Mouse (Mus musculus): Measurements from ENCODE around the gene N4bp2l2. TPM values are rescaled to one million over a fixed set of nuclear protein-coding genes. Genes with fewer than 3 reads are reported as not detected.

The N4bp2l2 gene
- 122 TPM for polyA plus RNA-seq (2014; fragmentation: Illumina TruSeq; extraction: RNeasy Lipid Tissue Mini Kit (QIAGEN cat#74804); ENCODE audit: low read depth, low replicate concordance)

DNA sequence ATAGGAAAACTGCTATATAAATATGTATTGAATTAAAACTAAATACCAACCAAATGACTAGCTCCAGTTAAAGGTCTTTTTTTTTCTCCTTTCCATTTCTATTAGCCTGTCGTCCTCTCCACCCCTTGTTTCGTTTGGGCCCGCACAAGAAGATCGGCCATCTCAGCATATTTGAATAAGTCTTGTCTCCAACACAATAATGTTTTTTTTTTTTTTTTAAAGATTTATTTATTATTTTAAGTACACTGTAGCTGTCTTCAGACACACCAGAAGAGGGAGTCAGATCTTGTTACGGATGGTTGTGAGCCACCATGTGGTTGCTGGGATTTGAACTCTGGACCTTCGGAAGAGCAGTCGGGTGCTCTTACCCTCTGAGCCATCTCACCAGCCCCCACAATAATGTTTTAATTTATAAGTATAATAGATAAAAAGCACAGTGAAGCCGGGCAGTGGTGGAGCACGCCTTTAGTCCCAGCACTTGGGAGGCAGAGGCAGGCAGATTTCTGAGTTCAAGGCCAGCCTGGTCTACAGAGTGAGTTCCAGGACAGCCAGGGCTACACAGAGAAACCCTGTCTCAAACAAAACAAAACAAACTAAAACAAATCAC lies at the start of gene N4bp2l2:
Gene N4bp2l2, minus strand, starts transcription at position 51 of the 607 bp plus-strand sequence.

DNA sequence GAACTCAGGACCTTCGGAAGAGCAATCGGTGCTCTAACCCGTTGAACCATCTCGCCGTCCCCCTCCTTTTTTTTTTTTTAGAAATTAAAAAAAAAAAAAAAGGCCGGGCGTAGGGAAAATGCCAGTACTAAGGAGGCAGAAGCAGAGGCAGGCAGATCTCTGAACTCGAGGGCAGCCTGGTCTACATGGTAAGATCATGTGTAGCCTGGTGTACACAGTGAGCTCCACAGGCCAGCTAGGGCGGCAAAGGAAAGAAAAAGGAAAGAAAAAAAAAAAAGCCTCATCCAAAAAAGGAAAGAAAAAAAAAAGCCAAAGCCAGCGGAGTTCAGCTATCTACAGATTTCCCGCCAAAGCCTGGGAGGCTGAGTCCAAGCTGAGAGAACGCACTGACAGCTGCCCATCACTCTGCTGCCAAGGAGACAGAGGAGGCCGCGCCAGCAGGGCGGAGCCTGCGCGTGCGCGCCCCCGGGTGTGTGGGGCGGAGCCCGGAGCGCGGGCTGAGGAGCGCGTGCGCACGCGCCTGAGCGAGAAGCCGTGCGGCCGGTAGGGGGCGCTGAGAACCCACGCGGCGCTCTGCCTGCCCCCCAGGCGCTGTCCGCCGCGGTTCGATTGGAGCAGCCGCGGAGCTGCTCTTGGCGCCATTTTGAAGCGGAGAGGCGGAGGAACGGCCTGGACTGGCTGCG lies 7.3 kb upstream of the N4bp2l2 start, which contains the start of gene Pds5b:
Gene Pds5b, plus strand, starts transcription at position 587 of the 683 bp plus-strand sequence.

DNA sequence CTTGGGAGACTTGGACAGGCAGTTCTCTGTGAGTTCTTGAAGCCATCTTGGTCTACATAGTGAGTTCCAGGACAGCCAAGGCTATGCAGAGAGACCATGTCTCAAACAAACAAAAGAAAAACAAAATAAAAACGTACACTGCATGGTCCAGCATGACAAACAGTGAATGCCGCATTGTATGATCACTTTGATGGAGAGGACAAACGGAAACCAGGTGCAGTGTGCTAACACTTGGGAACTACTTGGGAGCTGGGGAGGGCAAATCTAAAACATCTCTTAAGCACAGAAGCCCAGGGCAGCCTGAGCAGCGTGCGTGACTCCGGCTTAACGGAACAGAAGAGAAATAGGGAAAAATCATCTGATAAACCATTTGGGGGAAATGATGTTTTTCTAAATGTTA lies 68.9 kb downstream of the N4bp2l2 start, which contains the start of gene N4bp2l1:
Gene N4bp2l1, minus strand, starts transcription at position 101 of the 400 bp plus-strand sequence.

Other genes with a start within 250 kb of the N4bp2l2 start
- gene Zar1l, start 148.0 kb downstream of the N4bp2l2 start, polyA plus RNA-seq (2014; fragmentation: Illumina TruSeq; extraction: RNeasy Lipid Tissue Mini Kit (QIAGEN cat#74804); ENCODE audit: low read depth, low replicate concordance), result not detected
- gene Brca2, start 143.6 kb downstream of the N4bp2l2 start, polyA plus RNA-seq (2014; fragmentation: Illumina TruSeq; extraction: RNeasy Lipid Tissue Mini Kit (QIAGEN cat#74804); ENCODE audit: low read depth, low replicate concordance), result 4.3 TPM
- gene N4bp2l1, start 69.0 kb downstream of the N4bp2l2 start, polyA plus RNA-seq (2014; fragmentation: Illumina TruSeq; extraction: RNeasy Lipid Tissue Mini Kit (QIAGEN cat#74804); ENCODE audit: low read depth, low replicate concordance), result 44.4 TPM
- gene Pds5b, start 7.6 kb upstream of the N4bp2l2 start, polyA plus RNA-seq (2014; fragmentation: Illumina TruSeq; extraction: RNeasy Lipid Tissue Mini Kit (QIAGEN cat#74804); ENCODE audit: low read depth, low replicate concordance), result 54.4 TPM